Mouse (Mus musculus) heart, adult 2 months (tissue): ENCODE data around the gene Kank1.

ENCODE experiments used
- CTCF ChIP-seq: fragments of 200-600 bp; IDR thresholded peaks from 2 replicates; pipeline ENCODE4 v1.8.1; 2022; ENCODE audit warnings: antibody characterized with exemption, mild to moderate bottlenecking, moderate library complexity
- EP300 ChIP-seq: fragments of 200-500 bp; IDR thresholded peaks from 2 replicates; pipeline ENCODE4 v1.6.1; 2011; ENCODE audit warnings: low read depth, low read length, control low read depth; ENCODE audit not compliant: insufficient read depth

DNA sequence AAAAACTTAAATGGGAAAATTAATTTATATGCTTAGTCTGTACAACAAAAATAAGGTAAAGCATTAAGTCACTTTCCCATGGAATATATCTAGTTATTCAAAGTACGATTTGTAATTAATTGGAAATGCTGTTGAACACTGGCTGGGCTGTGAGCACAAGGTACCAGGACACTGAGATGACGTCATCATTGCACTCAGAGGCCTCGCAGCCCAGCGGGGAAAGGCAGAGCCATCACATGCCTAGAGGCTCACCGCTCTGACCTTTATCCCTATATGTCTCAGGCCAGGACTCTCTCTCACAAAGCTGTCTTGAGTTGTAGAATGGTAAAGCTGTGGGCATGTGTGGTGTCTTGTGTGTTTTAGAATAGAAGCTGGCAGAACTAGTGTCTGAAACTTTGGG is 128.9 kb downstream of the Kank1 start:
- TF ChIP-seq EP300 (no peak), CTCF (no peak)
